Mouse (Mus musculus) intestine, postnatal 0 days (tissue): ENCODE results near the gene Actrt2. TPM values are rescaled to one million over a fixed set of nuclear protein-coding genes. Genes with fewer than 3 reads are reported as not detected.

Experiments
- ATAC-seq: fragments of 200-750 bp; cut with Nextera tagmentation; 2 replicates; pipeline ENCODE4 v1.8.0; 2017; ENCODE audit warnings: mild to moderate bottlenecking, moderate TSS enrichment, moderate library complexity
- H3K27ac ChIP-seq: fragments of 300-500 bp; sonication (generic); 2 replicates; pipeline ENCODE4 v1.5.1; 2014; ENCODE audit warnings: mild to moderate bottlenecking, low read depth, low read length, moderate library complexity
- H3K27me3 ChIP-seq: fragments of 300-500 bp; sonication (generic); replicated peaks from 2 replicates; pipeline ENCODE4 v1.6.1; 2014; ENCODE audit warnings: low read length, mixed read lengths; ENCODE audit not compliant: control insufficient read depth, insufficient read depth
- H3K36me3 ChIP-seq: fragments of 300-500 bp; sonication (generic); 2 replicates; pipeline ENCODE4 v1.6.1; 2014; ENCODE audit warnings: mild to moderate bottlenecking, moderate library complexity; ENCODE audit not compliant: control insufficient read depth, insufficient read depth
- H3K4me1 ChIP-seq: fragments of 300-500 bp; sonication (generic); replicated peaks from 2 replicates; pipeline ENCODE4 v1.6.1; 2014; ENCODE audit warnings: antibody characterized with exemption, low read length, mixed read lengths; ENCODE audit not compliant: control insufficient read depth, insufficient read depth
- H3K4me2 ChIP-seq: fragments of 300-500 bp; sonication (generic); replicated peaks from 2 replicates; pipeline ENCODE4 v1.6.1; 2014; ENCODE audit warnings: low read depth, mild to moderate bottlenecking, moderate library complexity
- H3K4me3 ChIP-seq: fragments of 300-500 bp; sonication (generic); 2 replicates; pipeline ENCODE4 v1.5.1; 2014; ENCODE audit warnings: low read depth, low read length
- H3K9ac ChIP-seq: fragments of 300-500 bp; sonication (generic); 2 replicates; pipeline ENCODE4 v1.6.1; 2014; ENCODE audit warnings: mild to moderate bottlenecking, low read depth, low read length
- H3K9me3 ChIP-seq: fragments of 300-500 bp; sonication (generic); 2 replicates; pipeline ENCODE4 v1.6.1; 2016; ENCODE audit warnings: mixed run types; ENCODE audit not compliant: control insufficient read depth
- CTCF ChIP-seq: sonication (generic); IDR thresholded peaks from 2 replicates; pipeline ENCODE4 v1.5.1; 2016; ENCODE audit warnings: low read depth, mild to moderate bottlenecking, control low read depth, antibody characterized with exemption, moderate library complexity
- WGBS: fragments of 180-500 bp; shearing (Covaris S2); extraction: QIAGEN DNeasy Blood & Tissue Kit; methylation state at CpG from one replicate; pipeline ENCODE4 v1.1.7; 2014; 5-methylcytosine and 5-hydroxymethylcytosine counted together
- polyA plus RNA-seq: library from polyadenylated mRNA; unstranded; fragments of >200 nt; fragmentation: Nextera tagmentation; extraction: Ambion mirVana; gene quantifications from 2 replicates; pipeline ENCODE4 v1.2.1, GENCODE M21; 2015

Gene Actrt2
- polyA plus RNA-seq, 1 experiment from 2014 or later = not detected

- no peaks in the 10 kb centered on the region for H3K36me3 ChIP-seq
- no peaks in the 10 kb centered on the region for H3K4me1 ChIP-seq
- 91% methylated on average over 6 of the region's 6 CpGs for WGBS
- no peaks in the 10 kb centered on the region for H3K9me3 ChIP-seq
- ATAC-seq = no peak
- H3K9ac ChIP-seq = no peak overlapping the region
- no peak overlapping the region for H3K4me2 ChIP-seq
- no peak for TF ChIP-seq CTCF
- H3K27ac ChIP-seq = no peak overlapping the region
- no peak overlapping the region for H3K4me3 ChIP-seq
- no peaks in the 10 kb centered on the region for H3K27me3 ChIP-seq
These were observed 32.8 kb upstream of the Actrt2 start for GRCm38 (mm10) chr4:154700436-154700835.

- no peak overlapping the region for H3K27ac ChIP-seq
- H3K4me2 ChIP-seq = no peak overlapping the region
- ATAC-seq = no peak
- H3K36me3 ChIP-seq = no peaks in the 10 kb centered on the region
- no peaks in the 10 kb centered on the region for H3K27me3 ChIP-seq
- H3K4me1 ChIP-seq = no peaks in the 10 kb centered on the region
- WGBS = 57% methylated on average over 8 of the region's 8 CpGs
- no peak overlapping the region for H3K9ac ChIP-seq
- no peak for TF ChIP-seq CTCF
- H3K4me3 ChIP-seq = no peak overlapping the region
- H3K9me3 ChIP-seq = no peaks in the 10 kb centered on the region
These were observed 31.6 kb upstream of the Actrt2 start for GRCm38 (mm10) chr4:154699236-154699635.

GRCm38 (mm10) chr4:154698631-154699030 is 31.0 kb upstream of the Actrt2 start:
- ATAC-seq = no peak
- H3K9me3 ChIP-seq = no peaks in the 10 kb centered on the region
- H3K27ac ChIP-seq = no peak overlapping the region
- no peak overlapping the region for H3K4me2 ChIP-seq
- H3K27me3 ChIP-seq = no peaks in the 10 kb centered on the region
- no peaks in the 10 kb centered on the region for H3K36me3 ChIP-seq
- WGBS = 96% methylated on average over 1 of the region's 1 CpGs
- no peaks in the 10 kb centered on the region for H3K4me1 ChIP-seq
- H3K9ac ChIP-seq = no peak overlapping the region
- H3K4me3 ChIP-seq = no peak overlapping the region
- no peak for TF ChIP-seq CTCF

- Histone ChIP-seq H3K36me3 (no peaks in the 10 kb centered on the region), H3K9me3 (no peaks in the 10 kb centered on the region), H3K9ac (no peak overlapping the region), H3K27me3 (no peaks in the 10 kb centered on the region), H3K4me2 (no peak overlapping the region), H3K4me1 (no peaks in the 10 kb centered on the region), H3K27ac (no peak overlapping the region), H3K4me3 (no peak overlapping the region)
- ATAC-seq = no peak
- 79% methylated on average over 16 of the region's 16 CpGs for WGBS
- no peak for TF ChIP-seq CTCF
These were observed 30.4 kb upstream of the Actrt2 start for GRCm38 (mm10) chr4:154698021-154698590.

GRCm38 (mm10) chr4:154697476-154697875 is 29.8 kb upstream of the Actrt2 start:
- no peaks in the 10 kb centered on the region for H3K4me1 ChIP-seq
- H3K27ac ChIP-seq = no peak overlapping the region
- no peak overlapping the region for H3K9ac ChIP-seq
- H3K4me2 ChIP-seq = no peak overlapping the region
- no peak overlapping the region for H3K4me3 ChIP-seq
- no peaks in the 10 kb centered on the region for H3K36me3 ChIP-seq
- no peaks in the 10 kb centered on the region for H3K9me3 ChIP-seq
- no peak for ATAC-seq
- TF ChIP-seq CTCF = no peak
- H3K27me3 ChIP-seq = no peaks in the 10 kb centered on the region
- WGBS = 80% methylated on average over 5 of the region's 5 CpGs

GRCm38 (mm10) chr4:154696552-154696951 is 28.9 kb upstream of the Actrt2 start:
- Histone ChIP-seq H3K27me3 (no peaks in the 10 kb centered on the region), H3K4me1 (no peaks in the 10 kb centered on the region), H3K36me3 (no peaks in the 10 kb centered on the region), H3K9me3 (no peaks in the 10 kb centered on the region), H3K27ac (no peak overlapping the region), H3K9ac (no peak overlapping the region), H3K4me3 (no peak overlapping the region), H3K4me2 (no peak overlapping the region)
- 68% methylated on average over 5 of the region's 5 CpGs for WGBS
- TF ChIP-seq CTCF = peak; percentile 60
- no peak for ATAC-seq

- Histone ChIP-seq H3K4me2 (no peak overlapping the region), H3K4me1 (no peaks in the 10 kb centered on the region), H3K27ac (no peak overlapping the region), H3K4me3 (no peak overlapping the region), H3K9me3 (no peaks in the 10 kb centered on the region), H3K27me3 (no peaks in the 10 kb centered on the region), H3K36me3 (no peaks in the 10 kb centered on the region), H3K9ac (no peak overlapping the region)
- TF ChIP-seq CTCF = no peak
- 24% methylated on average over 4 of the region's 4 CpGs for WGBS
- no peak for ATAC-seq
These were observed 28.5 kb upstream of the Actrt2 start for GRCm38 (mm10) chr4:154696146-154696545.
